Mouse (Mus musculus): Measurements from ENCODE around the gene Ercc1. TPM values are rescaled to one million over a fixed set of nuclear protein-coding genes. Genes with fewer than 3 reads are reported as not detected.

Ercc1 gene
- polyA plus RNA-seq, 1 experiment from 2014 or later, result 96.6 TPM

DNA sequence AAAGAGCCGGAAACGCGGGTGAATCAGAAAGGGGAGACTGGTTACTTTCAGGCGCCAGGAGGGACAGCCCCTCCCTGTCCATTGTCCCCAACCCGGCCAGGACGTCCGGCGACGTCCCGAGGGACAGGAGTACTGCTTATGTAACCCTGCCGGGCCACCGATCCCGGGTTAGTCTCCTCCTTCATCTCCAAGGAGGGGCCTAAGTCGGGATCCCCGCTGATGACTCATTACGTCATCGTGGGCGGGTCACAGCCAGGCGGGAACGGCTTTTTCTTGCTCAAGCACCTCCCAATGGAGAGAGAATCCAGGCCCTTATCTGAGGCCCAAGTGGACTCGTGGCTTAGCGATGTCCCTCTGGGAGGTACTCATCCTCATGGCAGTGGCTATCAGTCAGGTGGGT, 17.4 kb upstream of the Ercc1 start:
- H3K27me3 ChIP-seq, result 0 out of 2 replicates have a peak, but pooled peaks cover 15% of the 10 kb centered on the region
- peak overlapping the region; percentile 63 for H3K9ac ChIP-seq
- WGBS, result under 1% methylated on average over 22 of the region's 22 CpGs
- H3K4me3 ChIP-seq, result peak overlapping the region; percentile 41
- no peaks in the 10 kb centered on the region for H3K9me3 ChIP-seq
- H3K4me2 ChIP-seq, result peak overlapping the region; percentile 68
- peak; percentile 53 for ATAC-seq (ENCODE audit: low FRiP score)
- peak overlapping the region; percentile 60; the same call in 1 of the 2 replicates for H3K27ac ChIP-seq
- H3K4me1 ChIP-seq (replicated peaks), result peaks cover 18% of the 10 kb centered on the region
- no peaks in the 10 kb centered on the region for H3K36me3 ChIP-seq

DNA sequence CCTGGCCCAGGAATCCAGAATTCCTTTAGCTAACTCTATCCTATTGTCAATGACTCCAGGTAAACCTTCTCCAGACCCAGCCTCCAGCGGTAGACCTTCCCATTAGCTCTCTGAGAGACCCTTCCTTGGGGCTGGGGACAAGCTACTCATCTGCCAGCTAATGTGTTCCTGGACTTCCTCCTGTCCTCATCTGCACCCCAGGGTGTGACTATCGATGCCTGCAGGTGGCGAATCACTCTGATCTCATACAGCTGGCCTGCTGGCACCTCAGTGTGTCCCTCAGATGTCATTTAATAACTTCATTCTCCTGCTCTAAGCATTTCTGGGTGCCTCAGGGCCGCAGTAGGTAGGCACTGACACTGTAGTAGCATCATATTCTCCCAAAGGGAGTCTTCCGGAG, 16.8 kb upstream of the Ercc1 start:
- peaks cover 21% of the 10 kb centered on the region for H3K4me1 ChIP-seq (replicated peaks)
- peak overlapping the region; percentile 68; the same call in 1 of the 2 replicates for H3K4me2 ChIP-seq
- 0 out of 2 replicates have a peak, but pooled peaks cover 8% of the 10 kb centered on the region for H3K27me3 ChIP-seq
- H3K4me3 ChIP-seq, result no peak overlapping the region
- H3K9ac ChIP-seq, result 0 out of 2 replicates have a peak overlapping the region, but pooled peaks have one; percentile 11
- H3K9me3 ChIP-seq, result no peaks in the 10 kb centered on the region
- WGBS, result 78% methylated on average over 5 of the region's 5 CpGs
- H3K27ac ChIP-seq, result no peak overlapping the region
- ATAC-seq (ENCODE audit: low FRiP score), result no peak
- H3K36me3 ChIP-seq, result no peaks in the 10 kb centered on the region

DNA sequence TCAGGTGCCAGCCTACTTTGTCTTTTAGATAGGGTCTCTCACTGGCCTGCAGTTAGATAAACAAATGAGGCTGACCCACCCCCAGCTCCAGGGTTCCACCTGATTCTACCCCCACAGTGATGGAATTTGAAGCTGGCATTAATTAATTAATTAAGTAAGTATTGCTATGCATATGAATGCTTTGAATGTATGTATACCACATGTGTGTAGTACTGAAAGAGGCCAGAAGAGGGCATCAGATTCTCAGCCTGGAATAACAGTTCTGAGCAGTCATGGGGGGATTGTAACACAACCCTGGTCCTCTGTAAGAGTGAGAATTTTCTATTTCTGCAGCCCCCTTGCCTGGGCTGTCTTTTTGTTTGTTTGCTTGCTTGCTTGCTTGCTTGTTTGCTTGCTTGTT, 16.2 kb upstream of the Ercc1 start:
- ATAC-seq (ENCODE audit: low FRiP score), result no peak
- Histone ChIP-seq H3K4me2 (no peak overlapping the region), H3K4me3 (no peak overlapping the region), H3K27me3 (0 out of 2 replicates have a peak, but pooled peaks cover 2% of the 10 kb centered on the region), H3K4me1 (replicated peaks) (peaks cover 24% of the 10 kb centered on the region), H3K9me3 (no peaks in the 10 kb centered on the region), H3K27ac (no peak overlapping the region), H3K36me3 (no peaks in the 10 kb centered on the region), H3K9ac (no peak overlapping the region)

DNA sequence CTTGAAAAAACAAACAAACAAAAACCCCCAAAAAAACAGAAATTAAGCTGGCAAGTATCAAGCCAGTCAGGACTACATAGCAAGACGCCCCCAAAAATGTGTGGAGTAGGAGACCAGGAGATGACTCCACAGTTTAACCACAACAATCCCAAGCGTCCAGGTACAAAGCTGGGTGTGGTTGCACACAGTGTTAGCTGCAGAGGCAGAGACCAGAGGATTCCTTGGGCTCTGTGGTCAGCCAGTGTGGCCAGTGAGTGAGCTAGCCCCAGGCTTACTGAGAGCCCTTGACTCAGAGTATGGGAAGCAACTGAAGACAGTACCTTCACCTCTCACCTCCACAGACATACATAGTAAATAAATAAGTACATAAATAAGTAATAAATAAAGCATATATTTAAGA, 12.7 kb upstream of the Ercc1 start:
- Histone ChIP-seq H3K4me2 (no peak overlapping the region; the same call in 1 of the 2 replicates), H3K9ac (no peak overlapping the region), H3K27ac (no peak overlapping the region), H3K4me1 (replicated peaks) (peaks cover 25% of the 10 kb centered on the region), H3K9me3 (no peaks in the 10 kb centered on the region), H3K27me3 (peaks cover 5% of the 10 kb centered on the region; the same call in 1 of the 2 replicates), H3K36me3 (no peaks in the 10 kb centered on the region), H3K4me3 (peak overlapping the region; percentile 70; the same call in 1 of the 2 replicates)
- ATAC-seq (ENCODE audit: low FRiP score), result no peak
- WGBS, result 69% methylated on average over 2 of the region's 2 CpGs

DNA sequence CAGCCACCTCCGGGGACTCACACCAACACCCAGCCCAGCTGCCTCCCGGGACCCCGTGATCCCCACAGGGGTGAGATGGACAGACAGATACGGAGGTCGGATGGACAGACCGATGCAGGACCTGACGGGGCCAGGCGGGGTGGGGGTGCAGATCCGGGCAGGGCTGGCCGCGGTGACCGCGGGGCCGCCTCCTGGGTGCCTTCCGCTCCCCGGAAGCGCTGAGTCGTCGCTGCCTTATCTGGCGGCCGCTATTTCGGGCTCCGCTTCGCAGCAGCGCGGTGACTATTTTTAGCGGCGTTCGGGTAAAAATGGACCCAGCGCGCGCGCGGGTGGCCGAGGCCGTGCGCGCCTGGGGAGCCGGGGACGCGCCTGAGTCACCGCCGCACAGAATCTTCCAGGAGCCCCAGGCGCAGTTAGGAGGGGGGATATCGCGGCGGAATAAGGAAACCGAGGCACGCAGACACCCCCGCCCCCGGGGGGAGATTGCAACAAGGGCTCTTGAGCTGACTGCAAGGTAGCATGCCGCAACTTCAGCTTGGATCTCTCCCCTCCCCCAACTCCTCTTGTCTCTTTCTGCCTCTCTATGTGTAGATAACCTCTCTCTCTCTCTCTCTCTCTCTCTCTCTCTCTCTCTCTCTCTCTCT, 11.7 kb upstream of the Ercc1 start:
- peak overlapping the region; percentile 70 for H3K4me3 ChIP-seq
- peak overlapping the region; percentile 84 for H3K4me2 ChIP-seq
- peaks cover 16% of the 10 kb centered on the region for H3K4me1 ChIP-seq (replicated peaks)
- peak overlapping the region; percentile 86 for H3K27ac ChIP-seq
- peak; percentile 50 for ATAC-seq (ENCODE audit: low FRiP score)
- WGBS, result under 1% methylated on average over 52 of the region's 52 CpGs
- H3K9me3 ChIP-seq, result no peaks in the 10 kb centered on the region
- peak overlapping the region; percentile 90 for H3K9ac ChIP-seq
- peaks cover 7% of the 10 kb centered on the region; the same call in 1 of the 2 replicates for H3K27me3 ChIP-seq
- H3K36me3 ChIP-seq, result no peaks in the 10 kb centered on the region

DNA sequence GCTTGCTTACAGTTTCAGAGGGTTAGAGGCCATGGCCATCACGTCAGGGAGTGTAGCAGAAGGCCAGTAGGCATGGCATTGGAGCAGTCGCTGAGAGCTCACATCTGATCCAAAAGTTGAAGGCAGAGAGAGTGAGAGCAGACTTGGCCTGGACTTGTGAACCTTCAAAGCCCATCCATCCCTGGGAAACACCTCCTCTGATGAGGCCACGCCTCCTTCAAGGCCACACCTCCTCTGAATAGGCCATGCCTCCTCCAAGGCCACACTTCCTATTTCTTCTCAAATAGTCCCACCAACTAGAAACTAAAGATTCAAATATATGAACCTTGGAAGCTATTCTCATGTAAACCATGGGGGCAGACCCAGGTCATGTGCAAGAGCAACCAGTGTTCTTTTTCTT, 9.0 kb upstream of the Ercc1 start:
- no peak for ATAC-seq (ENCODE audit: low FRiP score)
- Histone ChIP-seq H3K36me3 (no peaks in the 10 kb centered on the region), H3K9me3 (no peaks in the 10 kb centered on the region), H3K4me3 (no peak overlapping the region), H3K4me1 (replicated peaks) (peaks cover 16% of the 10 kb centered on the region), H3K9ac (no peak overlapping the region), H3K27ac (no peak overlapping the region), H3K4me2 (no peak overlapping the region), H3K27me3 (peaks cover 13% of the 10 kb centered on the region; the same call in 1 of the 2 replicates)
- WGBS, result 48% methylated on average over 3 of the region's 3 CpGs

DNA sequence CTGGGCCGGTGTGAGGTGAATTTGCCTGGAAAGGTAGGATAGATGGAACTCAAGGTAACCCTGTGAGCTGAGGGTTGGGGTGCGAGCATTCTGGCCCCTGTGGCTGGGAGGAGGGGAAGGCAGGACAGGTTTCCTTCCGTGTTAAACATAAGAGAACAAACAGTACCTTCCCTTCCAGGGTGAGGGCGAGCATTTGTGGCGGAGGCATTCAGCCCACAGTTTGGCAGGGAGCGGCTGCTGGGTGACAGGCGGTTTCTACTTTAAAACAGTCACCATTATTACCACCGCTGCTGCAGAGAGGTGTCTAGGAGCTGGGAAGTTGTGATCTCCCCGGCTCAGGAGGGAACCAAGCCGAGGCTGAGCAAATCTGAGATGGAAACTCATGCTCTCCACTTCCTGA, 7.5 kb upstream of the Ercc1 start:
- H3K9me3 ChIP-seq, result no peaks in the 10 kb centered on the region
- no peak overlapping the region for H3K4me2 ChIP-seq
- 71% methylated on average over 10 of the region's 10 CpGs for WGBS
- H3K9ac ChIP-seq, result no peak overlapping the region
- no peak for ATAC-seq (ENCODE audit: low FRiP score)
- no peak overlapping the region for H3K27ac ChIP-seq
- no peaks in the 10 kb centered on the region for H3K36me3 ChIP-seq
- peaks cover 27% of the 10 kb centered on the region for H3K4me1 ChIP-seq (replicated peaks)
- peaks cover 27% of the 10 kb centered on the region for H3K27me3 ChIP-seq
- H3K4me3 ChIP-seq, result no peak overlapping the region

DNA sequence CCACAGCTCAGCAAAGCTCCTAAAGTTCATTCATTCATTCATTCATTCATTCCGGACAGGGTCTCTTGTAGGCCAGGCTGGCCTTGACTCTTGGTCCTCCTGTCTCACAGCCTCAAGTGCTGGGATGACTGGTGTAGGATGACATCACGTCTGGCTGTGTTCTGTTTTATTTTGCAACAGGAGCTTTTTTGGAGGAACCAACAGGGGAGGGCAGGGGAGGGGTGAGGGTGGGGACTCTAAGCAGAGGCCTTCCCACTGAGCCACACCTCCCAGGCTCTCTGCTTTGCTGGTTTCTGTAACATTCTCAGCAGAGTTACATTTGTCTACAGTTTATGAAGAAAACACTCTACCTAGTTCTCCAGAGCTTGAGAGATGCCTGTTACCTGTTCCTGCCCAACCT, 6.5 kb upstream of the Ercc1 start:
- no peak overlapping the region for H3K27ac ChIP-seq
- no peak for ATAC-seq (ENCODE audit: low FRiP score)

DNA sequence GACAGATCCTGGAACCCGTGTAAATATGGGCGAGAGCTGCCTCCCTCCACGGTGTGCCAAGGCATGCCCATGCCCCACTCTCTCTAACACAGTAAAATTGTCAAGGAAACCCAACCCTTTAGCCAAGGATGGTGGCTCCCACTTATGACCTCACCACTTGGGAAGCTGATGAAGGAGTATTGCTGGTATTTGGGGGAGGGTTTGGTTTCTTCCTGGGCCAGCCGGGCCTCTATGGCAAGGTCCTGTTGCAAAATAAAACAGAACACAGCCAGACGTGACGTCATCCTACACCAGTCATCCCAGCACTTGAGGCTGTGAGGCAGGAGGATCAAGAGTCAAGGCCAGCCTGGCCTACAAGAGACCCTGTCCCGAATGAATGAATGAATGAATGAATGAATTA, 6.0 kb upstream of the Ercc1 start:
- H3K9ac ChIP-seq, result no peak overlapping the region
- H3K4me3 ChIP-seq, result no peak overlapping the region
- peaks cover 32% of the 10 kb centered on the region for H3K27me3 ChIP-seq
- H3K4me1 ChIP-seq (replicated peaks), result peaks cover 27% of the 10 kb centered on the region
- H3K27ac ChIP-seq, result no peak overlapping the region
- no peaks in the 10 kb centered on the region for H3K36me3 ChIP-seq
- 68% methylated on average over 7 of the region's 7 CpGs for WGBS
- H3K4me2 ChIP-seq, result no peak overlapping the region
- no peak for ATAC-seq (ENCODE audit: low FRiP score)
- no peaks in the 10 kb centered on the region for H3K9me3 ChIP-seq

More for the DNA sequence above, 6.5 kb upstream of the Ercc1 start:
- Histone ChIP-seq H3K9ac (no peak overlapping the region), H3K27me3 (peaks cover 32% of the 10 kb centered on the region), H3K9me3 (no peaks in the 10 kb centered on the region), H3K4me1 (replicated peaks) (peaks cover 31% of the 10 kb centered on the region), H3K4me2 (no peak overlapping the region), H3K4me3 (no peak overlapping the region), H3K36me3 (no peaks in the 10 kb centered on the region)
- WGBS, result 53% methylated on average over 2 of the region's 2 CpGs

DNA sequence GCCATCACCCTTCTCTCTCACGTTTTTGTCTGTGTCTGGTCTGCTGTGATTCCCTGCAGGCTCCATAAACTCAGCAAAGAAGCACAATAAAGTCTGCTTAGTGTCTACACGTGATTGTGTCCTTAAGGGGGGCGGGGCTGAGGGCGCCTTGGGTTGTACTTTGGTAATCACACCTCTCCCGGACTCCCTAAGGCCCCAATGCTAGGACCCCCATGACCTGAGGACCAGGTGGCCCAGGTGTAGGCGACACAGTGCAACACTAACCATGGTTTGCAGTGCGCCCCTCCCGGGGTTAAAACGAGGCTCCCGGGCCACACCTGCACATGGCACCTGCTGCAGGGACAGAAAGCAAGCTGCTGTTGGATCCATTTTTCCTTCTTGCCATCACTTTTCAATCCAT, 3.3 kb upstream of the Ercc1 start:
- H3K9me3 ChIP-seq, result no peaks in the 10 kb centered on the region
- no peaks in the 10 kb centered on the region for H3K36me3 ChIP-seq
- peaks cover 29% of the 10 kb centered on the region for H3K27me3 ChIP-seq
- peak overlapping the region; percentile 86; the same call in 1 of the 2 replicates for H3K4me2 ChIP-seq
- peaks cover 36% of the 10 kb centered on the region for H3K4me1 ChIP-seq (replicated peaks)
- whole genome bisulfite sequencing, result 22% methylated on average over 10 of the region's 10 CpGs
- no peak for ATAC-seq (ENCODE audit: low FRiP score)
- H3K9ac ChIP-seq, result peak overlapping the region; percentile 73; the same call in 1 of the 2 replicates
- peak overlapping the region; percentile 45 for H3K4me3 ChIP-seq
- H3K27ac ChIP-seq, result no peak overlapping the region

DNA sequence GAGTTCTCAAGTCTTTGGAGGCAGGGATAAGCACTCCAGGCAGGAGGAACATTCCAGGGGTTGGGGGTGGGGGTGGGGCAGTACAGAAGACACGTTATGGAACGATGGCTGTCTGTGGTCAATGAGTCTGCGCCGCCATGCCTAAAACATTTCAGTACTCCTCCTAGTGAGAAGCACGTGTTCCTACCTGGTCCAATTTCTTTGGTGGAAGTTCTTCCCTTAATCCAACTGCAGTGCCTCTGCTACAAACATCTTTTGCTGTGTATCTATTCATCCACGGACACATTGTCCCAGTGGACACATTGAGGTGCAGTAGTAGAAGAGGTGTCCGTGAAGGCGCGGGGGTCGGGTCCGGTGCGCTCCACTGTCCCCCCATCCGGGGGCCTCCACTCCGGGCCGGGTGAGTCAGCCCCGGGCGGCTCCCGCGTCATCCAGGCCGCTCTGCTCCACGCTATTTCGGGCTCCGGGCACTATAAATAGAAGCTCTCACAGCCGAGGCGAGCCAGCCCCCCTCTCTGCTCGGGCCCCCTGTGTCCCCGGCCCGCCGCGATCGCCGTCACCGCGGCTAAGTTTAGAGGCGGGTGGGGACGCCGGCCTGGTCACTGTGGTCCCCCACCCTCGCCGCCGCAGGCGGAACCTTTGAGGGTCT, 2.7 kb upstream of the Ercc1 start:
- Histone ChIP-seq H3K4me2 (peak overlapping the region; percentile 86), H3K27me3 (peaks cover 29% of the 10 kb centered on the region), H3K9ac (peak overlapping the region; percentile 73), H3K27ac (no peak overlapping the region), H3K4me3 (peak overlapping the region; percentile 45), H3K9me3 (no peaks in the 10 kb centered on the region), H3K36me3 (no peaks in the 10 kb centered on the region), H3K4me1 (replicated peaks) (peaks cover 41% of the 10 kb centered on the region)
- no peak for ATAC-seq (ENCODE audit: low FRiP score)
- under 1% methylated on average over 41 of the region's 41 CpGs for WGBS

DNA sequence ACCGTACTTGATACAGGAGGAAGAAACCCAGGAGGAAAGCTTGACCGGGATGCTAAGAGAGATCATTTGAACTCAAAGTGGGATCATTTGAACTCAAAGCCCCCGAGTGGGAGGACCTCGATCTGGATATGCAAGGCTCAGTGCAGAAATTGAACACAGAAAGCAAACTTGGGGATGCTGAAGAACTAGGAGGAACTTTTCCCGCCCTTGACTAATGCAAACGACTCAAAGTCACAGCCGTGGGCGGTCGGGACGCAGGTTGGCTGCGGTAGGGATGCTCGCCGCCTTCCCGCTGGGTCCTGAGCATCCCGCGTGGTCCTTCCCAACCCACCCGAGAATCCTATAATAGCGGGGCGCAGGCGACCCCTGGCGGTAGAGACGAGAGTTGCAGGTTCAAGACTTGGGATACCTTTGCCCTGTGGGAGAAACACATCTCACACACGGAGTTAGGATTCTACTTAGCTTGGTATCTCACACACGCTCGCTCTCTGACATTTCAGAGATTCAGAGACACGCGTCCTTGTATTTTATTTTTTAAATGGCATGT, 2.0 kb upstream of the Ercc1 start:
- Histone ChIP-seq H3K27ac (no peak overlapping the region), H3K4me2 (peak overlapping the region; percentile 86), H3K27me3 (peaks cover 29% of the 10 kb centered on the region), H3K4me3 (peak overlapping the region; percentile 45), H3K9me3 (no peaks in the 10 kb centered on the region), H3K4me1 (replicated peaks) (peaks cover 42% of the 10 kb centered on the region), H3K9ac (peak overlapping the region; percentile 73), H3K36me3 (peaks cover 1% of the 10 kb centered on the region; the same call in 1 of the 2 replicates)
- ATAC-seq (ENCODE audit: low FRiP score), result no peak
- under 1% methylated on average over 27 of the region's 27 CpGs for WGBS
